Mouse (Mus musculus) brain, embryonic 14.5 days (tissue): ENCODE measurements around the gene C2cd2l. TPM values are rescaled to one million over a fixed set of nuclear protein-coding genes. Genes with fewer than 3 reads are reported as not detected.

Experiments
- DNase-seq: peaks from one replicate; pipeline ENCODE4 v3.0.0-alpha.2; 2011; ENCODE audit warnings: low read depth
- CTCF ChIP-seq: fragments of 200-500 bp; IDR thresholded peaks from 2 replicates; pipeline ENCODE4 v1.5.1; 2012; ENCODE audit warnings: inconsistent platforms, mild to moderate bottlenecking, moderate library complexity, borderline replicate concordance; ENCODE audit not compliant: insufficient read depth, insufficient read length; ENCODE audit errors: extremely low read depth
- POLR2A ChIP-seq: fragments of 200-500 bp; IDR thresholded peaks from 2 replicates; pipeline ENCODE4 v1.6.1; 2012; ENCODE audit warnings: mild to moderate bottlenecking, inconsistent platforms, borderline replicate concordance; ENCODE audit not compliant: poor library complexity, insufficient read depth, insufficient read length, severe bottlenecking; ENCODE audit errors: extremely low read depth
- polyA plus RNA-seq: library from polyadenylated mRNA; depleted of rRNA; stranded (reverse); fragments of >200 nt; gene quantifications from 2 replicates; pipeline ENCODE4 v1.2.3, GENCODE M21; 2012; rRNA removed

C2cd2l gene
- polyA plus RNA-seq, 1 experiment, result 62.1 TPM

GRCm38 (mm10) chr9:44267319-44268026 is 52.6 kb downstream of the C2cd2l start:
- peak; percentile 31 for DNase-seq
- TF ChIP-seq POLR2A (no peak), CTCF (no peak)

- no peak for TF ChIP-seq CTCF
- no peak for TF ChIP-seq POLR2A
- peak; percentile 30 for DNase-seq
These were observed 53.4 kb downstream of the C2cd2l start for GRCm38 (mm10) chr9:44266478-44267226.

GRCm38 (mm10) chr9:44261388-44261787 is 58.7 kb downstream of the C2cd2l start:
- no peak for DNase-seq
- no peak for TF ChIP-seq POLR2A

Other genes starting within 250 kb of the C2cd2l start
- gene Mfrp, start 218.6 kb downstream of the C2cd2l start, polyA plus RNA-seq, result 1.8 and 3.8 TPM in 2 replicates
- 5.2 and 6.8 TPM in 2 replicates for gene C1qtnf5, start 213.0 kb downstream of the C2cd2l start, polyA plus RNA-seq
- 0.06 and 0.29 TPM in 2 replicates for gene Gm49380, start 206.8 kb downstream of the C2cd2l start, polyA plus RNA-seq
- gene Rnf26, start 206.8 kb downstream of the C2cd2l start, polyA plus RNA-seq, result 31.4 and 34.7 TPM in 2 replicates
- 28.5 and 28.9 TPM in 2 replicates for gene Mcam, start 185.8 kb downstream of the C2cd2l start, polyA plus RNA-seq
- gene Cbl, start 86.2 kb downstream of the C2cd2l start, polyA plus RNA-seq, result 24.5 and 30.7 TPM in 2 replicates
- gene Ccdc153, start 79.6 kb downstream of the C2cd2l start, polyA plus RNA-seq, result 0.15 TPM in 1 of 2 replicates, not detected in the other
- gene Pdzd3, start 68.8 kb downstream of the C2cd2l start, polyA plus RNA-seq, result 0.57 and 0.78 TPM in 2 replicates
- 4.0 and 4.5 TPM in 2 replicates for gene Nlrx1, start 51.7 kb downstream of the C2cd2l start, polyA plus RNA-seq
- gene Abcg4, start 31.7 kb downstream of the C2cd2l start, polyA plus RNA-seq, result 72.9 and 77.1 TPM in 2 replicates
- 44.2 and 47.6 TPM in 2 replicates for gene Hinfp, start 14.6 kb downstream of the C2cd2l start, polyA plus RNA-seq
- 47.2 and 54.4 TPM in 2 replicates for gene Dpagt1, start 5.7 kb upstream of the C2cd2l start, polyA plus RNA-seq
- 223 and 342 TPM in 2 replicates for gene H2afx, start 14.4 kb upstream of the C2cd2l start, polyA plus RNA-seq
- gene Hmbs, start 23.9 kb upstream of the C2cd2l start, polyA plus RNA-seq, result 40.9 and 48.9 TPM in 2 replicates
- 33.7 and 40.9 TPM in 2 replicates for gene Vps11, start 41.4 kb upstream of the C2cd2l start, polyA plus RNA-seq
- gene Hyou1, start 59.2 kb upstream of the C2cd2l start, polyA plus RNA-seq, result 50.3 and 57.4 TPM in 2 replicates
- 51.8 and 57.7 TPM in 2 replicates for gene Slc37a4, start 76.6 kb upstream of the C2cd2l start, polyA plus RNA-seq
- 566 and 626 TPM in 2 replicates for gene Rps25, start 86.9 kb upstream of the C2cd2l start, polyA plus RNA-seq
- gene Trappc4, start 87.3 kb upstream of the C2cd2l start, polyA plus RNA-seq, result 169 and 195 TPM in 2 replicates
- 47.1 and 59.9 TPM in 2 replicates for gene Ccdc84, start 98.3 kb upstream of the C2cd2l start, polyA plus RNA-seq
- not detected in 2 replicates for gene Foxr1, start 120.9 kb upstream of the C2cd2l start, polyA plus RNA-seq
- 0.08 TPM in 1 of 2 replicates, not detected in the other for gene Upk2, start 134.7 kb upstream of the C2cd2l start, polyA plus RNA-seq
- gene Bcl9l, start 162.5 kb upstream of the C2cd2l start, polyA plus RNA-seq, result 14.4 and 35.5 TPM in 2 replicates
- gene Cxcr5, start 241.6 kb upstream of the C2cd2l start, polyA plus RNA-seq, result 0.03 and 0.04 TPM in 2 replicates